Mouse (Mus musculus): ENCODE data around the gene Rtl8b.
"Not testable (repeated sequence)": the region's sequence is repeated elsewhere in the genome, so short reads cannot be mapped to it uniquely, and the experiment has no call there.

The Rtl8b gene

GRCm38 (mm10) chrX:53670294-53670693 is at the start of gene Rtl8b:
Gene Rtl8b (minus strand): TSS chrX:53670408.
- DNase-seq (ENCODE audit: low read depth): peak; percentile 43

- no peak for DNase-seq (ENCODE audit: low read depth)
Measured at GRCm38 (mm10) chrX:53716323-53717182, 46.3 kb upstream of the Rtl8b start.

GRCm38 (mm10) chrX:53715942-53716322 is 45.7 kb upstream of the Rtl8b start:
- no peak for DNase-seq (ENCODE audit: low read depth)

DNA sequence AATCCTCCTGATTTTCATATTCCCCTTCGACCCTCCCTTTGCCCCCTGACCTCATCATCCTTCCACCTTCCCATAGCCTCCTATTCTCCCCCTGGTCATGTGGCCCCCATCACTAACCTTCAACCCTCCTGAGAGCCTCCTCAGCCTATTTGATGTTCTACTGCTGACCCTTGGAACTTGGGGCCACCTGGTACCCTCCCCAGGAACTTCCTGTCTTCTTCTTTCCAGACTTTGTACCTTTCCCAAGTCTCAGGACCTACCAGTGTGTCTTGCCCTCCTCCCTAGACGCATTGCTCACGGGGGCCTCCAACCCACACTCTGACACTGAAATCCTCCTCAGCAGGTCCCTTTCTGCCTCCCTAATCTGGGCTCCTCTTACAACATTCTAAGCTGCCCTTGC is 32.5 kb upstream of the Rtl8b start:
- DNase-seq (ENCODE audit: low read depth): no peak

GRCm38 (mm10) chrX:53699225-53699624 is 29.0 kb upstream of the Rtl8b start:
- no peak for DNase-seq (ENCODE audit: low read depth)

DNA sequence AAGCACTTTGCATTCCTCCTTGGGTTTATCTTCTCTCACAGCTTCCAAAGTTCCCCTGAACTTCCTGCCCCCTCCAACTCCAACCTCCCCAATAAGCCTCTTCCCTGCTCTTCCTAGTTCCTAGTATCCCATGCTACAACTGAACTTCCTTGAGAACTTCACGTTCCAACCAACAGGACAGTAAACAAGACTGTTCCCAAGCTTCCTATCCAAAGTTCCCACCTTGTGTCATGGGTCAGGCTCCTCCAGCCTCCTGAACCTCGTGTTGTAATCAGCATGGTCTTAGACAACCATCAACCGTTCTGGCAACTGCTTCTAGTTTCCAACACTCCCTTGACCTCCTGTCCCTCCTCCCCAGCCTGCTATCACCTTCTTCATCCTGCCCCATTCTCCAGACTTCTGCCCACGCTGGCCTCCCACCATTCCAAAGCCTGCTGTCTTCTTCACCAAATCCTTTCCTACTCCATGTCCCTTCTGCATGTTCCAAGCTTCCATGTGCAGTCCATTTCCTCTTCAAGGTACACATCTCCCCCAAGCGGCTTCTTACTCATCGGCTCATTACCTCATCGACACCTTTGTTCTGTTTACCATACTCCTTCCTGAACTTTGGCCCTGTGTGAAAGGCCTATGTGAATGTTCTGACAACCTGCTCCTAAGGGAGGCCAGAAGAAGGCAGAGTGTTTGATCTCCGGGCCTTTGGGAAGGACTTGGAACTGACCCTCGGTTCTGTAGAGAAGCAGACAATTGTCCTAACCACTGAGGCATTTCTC is 24.0 kb upstream of the Rtl8b start:
- DNase-seq (ENCODE audit: low read depth): no peak

DNA sequence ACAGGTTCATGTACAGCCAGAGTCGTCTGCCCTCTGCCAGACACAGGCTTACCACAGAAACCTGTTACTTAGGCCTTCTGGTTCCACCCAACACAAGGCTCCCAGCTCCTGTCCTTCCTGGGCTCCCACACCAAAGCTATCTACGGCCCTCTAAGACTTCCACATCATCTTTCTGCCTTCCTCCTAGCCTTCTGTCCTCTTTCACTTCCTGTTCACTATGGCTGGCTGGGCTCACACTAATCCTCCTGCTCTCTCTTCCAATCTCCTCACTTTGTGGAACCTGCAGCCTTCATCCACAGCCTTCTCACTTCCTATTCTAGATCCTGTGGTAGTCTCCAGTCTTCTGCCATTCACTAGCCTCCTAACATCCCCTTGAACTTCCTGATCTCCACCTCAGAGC is 22.9 kb upstream of the Rtl8b start:
- no peak for DNase-seq (ENCODE audit: low read depth)

- no peak for DNase-seq (ENCODE audit: low read depth)
Measured at GRCm38 (mm10) chrX:53692065-53692464, 21.9 kb upstream of the Rtl8b start.

DNA sequence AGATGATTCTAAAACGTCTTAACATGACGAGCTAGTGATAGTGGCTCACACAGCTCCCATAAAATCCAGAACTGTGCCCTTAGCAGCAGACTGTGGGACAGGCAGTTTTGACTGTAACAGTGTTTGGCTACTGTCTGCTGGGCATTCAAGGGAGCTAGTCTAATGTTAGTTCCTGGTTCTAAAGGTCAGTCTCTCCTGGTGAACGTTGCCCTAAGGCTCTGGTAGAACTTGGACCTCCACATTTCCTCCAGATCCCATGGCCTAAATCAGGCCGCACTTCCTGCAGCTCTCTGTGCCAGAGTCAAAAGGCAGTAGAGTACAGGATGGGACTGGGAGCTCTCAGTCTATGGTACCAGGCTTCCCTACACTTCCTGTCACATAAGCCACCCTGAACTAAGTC is 14.5 kb upstream of the Rtl8b start:
- not testable (repeated sequence) for DNase-seq (ENCODE audit: low read depth)

- DNase-seq (ENCODE audit: low read depth): not testable (repeated sequence)
Measured at GRCm38 (mm10) chrX:53682650-53683049, 12.4 kb upstream of the Rtl8b start.

- not testable (repeated sequence) for DNase-seq (ENCODE audit: low read depth)
Measured at GRCm38 (mm10) chrX:53676943-53677342, 6.7 kb upstream of the Rtl8b start.

DNA sequence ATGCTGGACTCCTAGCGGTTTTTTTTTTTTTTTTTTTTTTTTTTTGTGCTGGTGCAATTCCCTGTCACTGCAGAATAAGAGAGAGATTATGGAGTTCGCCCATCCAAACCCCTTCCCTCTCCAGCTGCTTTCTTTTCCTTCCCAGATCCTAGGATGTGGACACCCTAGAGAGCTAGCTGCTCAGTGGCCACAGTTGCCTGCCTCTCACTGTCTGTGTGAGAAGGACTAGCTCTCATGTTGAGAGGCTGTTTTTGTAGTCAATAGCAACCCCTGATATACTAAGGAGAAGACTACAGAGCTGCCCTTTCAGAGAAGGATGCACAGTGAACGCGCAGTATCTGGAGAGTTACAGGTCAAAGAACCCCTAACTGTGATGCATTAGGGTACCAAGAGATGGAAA is 488 bp upstream of the Rtl8b start:
- not testable (repeated sequence) for DNase-seq (ENCODE audit: low read depth)

- DNase-seq (ENCODE audit: low read depth): not testable (repeated sequence)
Measured at GRCm38 (mm10) chrX:53669557-53670270, 494 bp downstream of the Rtl8b start.

GRCm38 (mm10) chrX:53652917-53653316 is 17.3 kb downstream of the Rtl8b start:
- not testable (repeated sequence) for DNase-seq (ENCODE audit: low read depth)

DNA sequence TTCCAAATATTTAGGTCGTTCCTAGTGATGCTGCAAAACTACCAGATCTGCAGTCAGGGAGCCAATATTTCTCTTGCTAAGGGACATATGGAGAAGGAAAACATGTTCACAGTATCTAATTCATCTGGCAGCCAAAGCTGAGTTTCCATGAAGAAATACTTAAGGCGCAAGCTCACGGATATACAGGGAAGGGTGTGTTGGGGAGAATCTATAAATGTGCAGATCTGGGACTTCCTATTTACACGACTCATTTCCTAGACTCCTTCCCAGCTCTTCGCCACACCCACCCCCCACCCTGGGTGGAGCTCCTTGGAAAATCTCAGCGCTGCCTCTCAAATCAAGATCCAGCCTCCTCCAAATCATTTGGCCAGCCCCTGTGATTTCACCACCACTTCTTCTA is 24.3 kb downstream of the Rtl8b start:
- DNase-seq (ENCODE audit: low read depth): no peak

- peak; percentile 50 for DNase-seq (ENCODE audit: low read depth)
Measured at GRCm38 (mm10) chrX:53642980-53643961, 26.9 kb downstream of the Rtl8b start, which contains the start of gene Rtl8a. Gene Rtl8a (minus strand): TSS chrX:53643682.

GRCm38 (mm10) chrX:53642604-53642979 is 27.6 kb downstream of the Rtl8b start:
- not testable (repeated sequence) for DNase-seq (ENCODE audit: low read depth)

DNA sequence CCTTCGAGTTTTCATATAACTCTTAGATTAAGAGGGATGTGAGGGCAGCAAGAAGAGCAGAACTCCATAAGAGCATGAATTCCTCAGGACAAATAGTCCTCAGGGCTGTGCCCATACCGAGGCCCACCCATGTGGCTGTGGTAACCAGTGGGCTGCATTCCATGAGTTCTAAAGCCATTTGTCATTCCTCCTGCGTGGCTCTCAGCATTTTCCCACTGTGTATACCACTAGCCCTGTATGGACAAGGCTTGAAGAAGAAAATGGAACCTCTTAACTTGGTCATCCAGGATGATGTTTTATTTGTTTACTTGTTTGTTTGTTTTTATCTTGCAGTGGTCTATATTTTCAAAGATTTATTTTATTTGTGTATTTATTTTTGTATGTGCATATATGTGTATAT is 32.1 kb downstream of the Rtl8b start:
- DNase-seq (ENCODE audit: low read depth): not testable (repeated sequence)

Data from c-Kit-positive CD71-negative TER-119-negative erythroid progenitor cells, embryonic 14.5 days (primary cell).